Mouse (Mus musculus) gastrocnemius, postnatal 36 days (tissue): ENCODE measurements at regions not wholly inside any gene's neighbourhood (a gene's known extent, or its start where the extent isn't known, plus 50 kb on each side); places are given as distances from the start of the nearest gene placed in this dataset.

Experiments
- DNase-seq, 2 experiments: peaks; one replicate each; pipeline ENCODE4 v3.0.0; 2022
- intact Hi-C: fragments of 180-260 bp; cut with DNase I; formaldehyde crosslinking; loops from one replicate; pipeline ENCODE4 v1.15.1; 2025

GRCm38 (mm10) chr4:131014301-131015081 lies 70.3 kb downstream of the Matn1 start:
- intact Hi-C loops = no loop called here
- no peak for DNase-seq

- DNase-seq = no peak
- intact Hi-C loops = no loop called here
Observed at GRCm38 (mm10) chr4:131015156-131015555, 71.0 kb downstream of the Matn1 start.

- intact Hi-C loops = no loop called here
- DNase-seq = no peak
Observed at GRCm38 (mm10) chr4:131023601-131024000, 79.4 kb downstream of the Matn1 start.

GRCm38 (mm10) chr4:131036292-131036691 lies 92.1 kb downstream of the Matn1 start:
- intact Hi-C loops = no loop called here
- no peak for DNase-seq

GRCm38 (mm10) chr4:131037179-131037578 lies 93.0 kb downstream of the Matn1 start:
- intact Hi-C loops = no loop called here
- no peak for DNase-seq

- no peak for DNase-seq
- intact Hi-C loops = no loop called here
Observed at GRCm38 (mm10) chr4:131039686-131040085, 95.5 kb downstream of the Matn1 start.

GRCm38 (mm10) chr4:131041210-131041609 lies 97.0 kb downstream of the Matn1 start:
- no peak for DNase-seq
- intact Hi-C loops = no loop called here

- DNase-seq = no peak
- intact Hi-C loops = no loop called here
Observed at GRCm38 (mm10) chr4:131046101-131046500, 101.9 kb downstream of the Matn1 start.

- DNase-seq = no peak
- intact Hi-C loops = no loop called here
Observed at GRCm38 (mm10) chr4:131046969-131047650, 102.9 kb downstream of the Matn1 start.

GRCm38 (mm10) chr4:131056293-131056692 lies 112.1 kb downstream of the Matn1 start:
- intact Hi-C loops = no loop called here

GRCm38 (mm10) chr4:131059572-131059971 lies 115.4 kb downstream of the Matn1 start:
- intact Hi-C loops = no loop called here
- no peak for DNase-seq

More at GRCm38 (mm10) chr4:131056293-131056692, 112.1 kb downstream of the Matn1 start:
- DNase-seq = no peak

GRCm38 (mm10) chr4:131060191-131060680 lies 116.1 kb downstream of the Matn1 start:
- no peak for DNase-seq
- intact Hi-C loops = no loop called here

GRCm38 (mm10) chr4:131060706-131061105 lies 116.5 kb downstream of the Matn1 start:
- no peak for DNase-seq
- intact Hi-C loops = no loop called here

- intact Hi-C loops = no loop called here
- no peak for DNase-seq
Observed at GRCm38 (mm10) chr4:131062592-131062991, 118.4 kb downstream of the Matn1 start.

- no peak for DNase-seq
- intact Hi-C loops = no loop called here
Observed at GRCm38 (mm10) chr4:131066186-131066939, 122.2 kb downstream of the Matn1 start.

GRCm38 (mm10) chr4:131070566-131070965 lies 126.4 kb downstream of the Matn1 start:
- intact Hi-C loops = no loop called here
- DNase-seq = no peak

GRCm38 (mm10) chr4:131072623-131073022 lies 128.4 kb downstream of the Matn1 start:
- DNase-seq = no peak
- intact Hi-C loops = no loop called here

- intact Hi-C loops = no loop called here
- DNase-seq = no peak
Observed at GRCm38 (mm10) chr4:131073420-131073819, 129.2 kb downstream of the Matn1 start.

GRCm38 (mm10) chr4:131075326-131075932 lies 131.2 kb downstream of the Matn1 start:
- intact Hi-C loops = no loop called here
- no peak for DNase-seq

- intact Hi-C loops = no loop called here
Observed at GRCm38 (mm10) chr4:131076628-131077027, 132.4 kb downstream of the Matn1 start.

GRCm38 (mm10) chr4:131080113-131080512 lies 135.9 kb downstream of the Matn1 start:
- DNase-seq = no peak
- intact Hi-C loops = no loop called here

More at GRCm38 (mm10) chr4:131076628-131077027, 132.4 kb downstream of the Matn1 start:
- DNase-seq = no peak
